Mouse (Mus musculus) mouse embryonic stem cell (cell line): Measurements from ENCODE around the gene Gmds.

ENCODE experiments used
- in situ Hi-C, 2 experiments: fragments of 300-500 bp; cut with MboI; formaldehyde crosslinking; loops; 1 replicate in 1 of 2; 3 replicates in 1 of 2; pipeline ENCODE4 v1.14.3; 2019 to 2020; ENCODE audit warnings: low sequenced_read_pairs in 2 of 2, low pct_unique_long_range_greater_than_20kb in 1 of 2, mixed read lengths in 1 of 2; ENCODE audit not compliant: unreplicated experiment in 1 of 2

Gene Gmds

GRCm38 (mm10) chr13:31863461-31863860, 475.1 kb downstream of the Gmds start:
- in situ Hi-C loops, result no loop called here

DNA sequence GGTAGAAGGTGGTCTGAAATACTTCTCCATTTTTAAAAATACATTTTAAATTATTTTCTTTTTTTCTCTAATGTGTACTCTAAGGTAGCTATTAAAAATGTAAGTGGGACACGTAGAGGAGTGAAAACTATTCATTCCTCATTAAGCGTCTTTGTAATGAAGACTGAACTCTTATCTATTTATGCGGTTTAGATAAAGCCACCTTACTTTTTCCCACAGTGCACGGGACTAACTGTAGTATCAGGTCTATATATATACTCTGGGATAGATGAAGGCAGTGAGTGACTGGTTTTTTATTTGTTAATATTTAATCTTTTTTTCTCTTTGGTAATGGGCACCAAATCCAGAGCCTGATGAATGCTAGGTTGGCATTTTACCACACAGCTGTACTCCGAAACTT, 478.3 kb downstream of the Gmds start:
- in situ Hi-C loops, result no loop called here

DNA sequence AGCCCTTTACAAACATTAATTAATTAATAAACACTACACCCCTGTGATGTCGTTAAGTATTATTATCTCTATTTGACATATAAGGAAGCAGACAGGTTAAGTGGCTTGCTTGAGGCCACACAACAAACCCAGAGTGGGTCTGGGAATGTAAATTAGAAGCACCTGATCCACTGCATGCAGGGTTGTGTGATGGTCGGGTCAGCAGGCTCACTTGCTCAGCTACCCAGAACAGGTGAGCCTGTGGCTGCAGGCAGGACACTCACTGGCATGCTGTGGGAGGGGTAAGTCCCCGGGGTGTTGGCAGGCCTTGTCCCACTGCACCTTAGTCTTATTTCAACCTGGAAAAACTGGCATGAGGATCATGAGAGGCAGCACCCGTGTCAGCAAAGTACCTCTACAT, 484.5 kb downstream of the Gmds start:
- in situ Hi-C loops, result no loop called here

DNA sequence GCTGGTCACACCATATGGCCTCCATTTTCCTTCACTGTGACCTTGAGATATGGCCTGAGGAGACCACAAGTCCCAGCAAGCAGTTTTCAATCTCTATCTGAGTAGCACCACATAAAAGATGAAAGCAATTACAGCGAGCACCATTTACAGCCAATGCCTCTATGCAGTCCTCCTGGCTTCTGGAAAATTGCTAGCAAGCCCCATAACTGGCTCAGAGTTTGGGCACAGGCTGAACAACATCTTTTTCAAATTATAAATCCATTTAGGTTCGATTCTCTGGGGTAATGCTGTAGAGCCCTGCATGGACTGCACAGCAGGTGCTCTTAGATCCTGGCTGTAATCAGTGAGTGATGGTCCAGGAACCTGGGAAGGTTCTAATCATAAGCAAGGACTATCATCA, 485.0 kb downstream of the Gmds start:
- in situ Hi-C loops, result no loop called here

- in situ Hi-C loops, result no loop called here
These were observed 489.1 kb downstream of the Gmds start for GRCm38 (mm10) chr13:31849258-31849971.

DNA sequence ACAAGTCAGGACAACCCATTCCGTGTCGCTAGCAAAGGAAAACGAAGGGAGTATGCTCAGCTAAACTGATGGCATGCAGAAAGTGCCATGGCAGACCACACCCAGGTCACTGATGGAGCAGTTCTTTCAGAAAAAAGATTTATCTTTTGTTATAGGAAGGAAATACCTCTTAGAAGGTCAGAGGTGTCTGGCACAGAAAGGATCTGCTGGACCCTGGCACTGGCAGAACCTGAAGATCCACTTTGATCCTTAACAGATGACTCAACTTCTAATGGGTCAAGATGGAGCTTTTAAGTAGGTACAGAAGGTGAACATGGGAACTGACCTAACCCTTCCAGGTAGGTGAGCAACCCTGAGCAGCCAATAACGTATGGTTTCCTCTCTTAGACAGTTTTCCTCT, 502.7 kb downstream of the Gmds start:
- in situ Hi-C loops, result no loop called here

GRCm38 (mm10) chr13:31830332-31830731, 508.2 kb downstream of the Gmds start:
- in situ Hi-C loops, result no loop called here

DNA sequence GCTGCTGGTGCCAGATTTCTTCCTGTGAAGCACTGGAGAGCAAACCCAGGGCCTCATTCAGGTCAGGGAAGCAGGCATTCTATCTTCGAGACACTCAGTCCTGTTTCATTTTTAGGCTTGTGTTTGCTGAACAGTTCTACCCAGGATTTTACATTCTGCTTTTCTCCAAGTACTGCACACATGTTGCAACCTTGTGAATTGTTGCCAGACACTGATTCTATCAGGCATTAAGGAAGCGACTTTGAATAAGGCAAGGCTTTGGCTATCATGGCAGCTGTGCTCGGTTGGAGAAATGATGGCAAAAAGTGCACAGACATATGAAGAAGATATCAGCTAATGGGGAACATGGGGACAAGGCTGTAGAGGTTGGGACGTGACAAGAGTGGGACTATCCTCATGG, 510.1 kb downstream of the Gmds start:
- in situ Hi-C loops, result no loop called here

DNA sequence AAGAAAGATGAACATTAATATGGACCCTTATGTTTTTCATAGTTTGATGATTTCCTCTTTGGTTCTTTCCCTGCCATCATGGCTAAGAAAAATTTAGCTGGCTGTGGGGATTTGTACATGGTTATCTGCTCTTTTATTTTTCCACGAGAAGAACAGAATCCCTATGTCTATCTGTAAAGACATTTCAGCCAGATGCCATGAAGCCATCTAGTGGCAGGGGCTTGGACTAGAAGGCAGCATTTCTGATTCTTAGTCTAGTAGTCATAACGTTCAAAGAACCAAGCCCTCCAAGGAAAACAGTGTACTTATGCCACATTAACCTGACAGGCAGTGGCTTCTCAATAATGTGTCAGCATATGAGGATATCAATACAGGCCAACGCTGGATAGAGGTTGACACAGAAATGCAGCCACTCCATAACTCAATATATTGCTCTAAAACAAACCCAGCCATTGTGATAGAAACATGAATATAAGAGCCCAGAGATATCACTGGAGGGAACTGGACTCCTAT, 510.7 kb downstream of the Gmds start:
- in situ Hi-C loops, result no loop called here

- in situ Hi-C loops, result no loop called here
These were observed 511.4 kb downstream of the Gmds start for GRCm38 (mm10) chr13:31827160-31827559.

DNA sequence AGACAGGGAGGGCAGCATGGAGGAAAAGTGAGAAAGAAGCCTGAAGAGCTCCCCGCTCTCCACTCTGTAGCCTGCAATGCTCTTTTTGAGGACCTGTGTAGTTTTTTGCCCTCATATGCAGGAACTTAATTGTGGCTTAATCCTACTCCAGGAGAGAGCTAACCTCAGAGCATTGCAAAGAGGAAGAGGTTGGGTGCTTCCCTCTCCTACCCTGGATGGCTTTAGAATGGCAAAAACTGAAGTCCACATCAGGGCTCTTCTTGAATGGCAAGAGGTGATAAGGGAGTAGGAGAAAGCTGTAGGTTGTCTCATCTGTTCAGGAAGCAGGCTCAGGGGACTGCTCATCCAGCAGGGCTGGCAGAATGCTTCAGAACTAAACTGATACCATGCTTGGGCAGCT, 513.4 kb downstream of the Gmds start:
- in situ Hi-C loops, result no loop called here

DNA sequence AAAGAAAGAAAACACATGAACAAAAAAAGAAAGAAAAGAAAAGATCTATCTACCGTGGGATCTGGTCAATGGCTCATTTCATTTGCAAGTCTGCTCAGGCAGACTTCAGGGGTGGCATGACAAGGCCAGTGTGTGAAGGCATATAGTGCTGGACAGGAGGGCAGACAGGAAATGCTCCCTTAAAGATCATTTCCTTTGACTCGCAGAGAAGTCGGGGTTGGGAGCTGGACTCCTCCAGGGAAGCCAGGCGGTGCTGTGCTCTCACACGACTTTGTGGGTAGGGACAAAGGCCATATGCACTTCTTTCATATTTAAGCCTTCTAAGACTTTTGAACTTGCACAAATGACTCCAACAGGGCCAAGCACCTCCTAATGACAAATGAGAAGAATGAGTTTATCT, 515.2 kb downstream of the Gmds start:
- in situ Hi-C loops, result loop anchor here in 1 of 2 experiments (25.0 kb wide), 1 partner anchor 589 kb away; no protein-coding TSS in a partner anchor

GRCm38 (mm10) chr13:31821050-31821449, 517.5 kb downstream of the Gmds start:
- in situ Hi-C loops, result loop anchor here in 1 of 2 experiments (25.0 kb wide), 1 partner anchor 591 kb away; no protein-coding TSS in a partner anchor

- in situ Hi-C loops, result loop anchor here in 1 of 2 experiments (25.0 kb wide), 1 partner anchor 592 kb away; no protein-coding TSS in a partner anchor
These were observed 517.9 kb downstream of the Gmds start for GRCm38 (mm10) chr13:31820587-31821017.

- in situ Hi-C loops, result loop anchor here in 1 of 2 experiments (25.0 kb wide), 1 partner anchor 592 kb away; no protein-coding TSS in a partner anchor
These were observed 518.7 kb downstream of the Gmds start for GRCm38 (mm10) chr13:31819664-31820405.

- in situ Hi-C loops, result loop anchor here in 1 of 2 experiments (25.0 kb wide), 1 partner anchor 594 kb away; no protein-coding TSS in a partner anchor
These were observed 520.2 kb downstream of the Gmds start for GRCm38 (mm10) chr13:31818337-31818736.

GRCm38 (mm10) chr13:31815383-31816003, 523.0 kb downstream of the Gmds start:
- in situ Hi-C loops, result loop anchor here in 1 of 2 experiments (25.0 kb wide), 1 partner anchor 597 kb away; no protein-coding TSS in a partner anchor

DNA sequence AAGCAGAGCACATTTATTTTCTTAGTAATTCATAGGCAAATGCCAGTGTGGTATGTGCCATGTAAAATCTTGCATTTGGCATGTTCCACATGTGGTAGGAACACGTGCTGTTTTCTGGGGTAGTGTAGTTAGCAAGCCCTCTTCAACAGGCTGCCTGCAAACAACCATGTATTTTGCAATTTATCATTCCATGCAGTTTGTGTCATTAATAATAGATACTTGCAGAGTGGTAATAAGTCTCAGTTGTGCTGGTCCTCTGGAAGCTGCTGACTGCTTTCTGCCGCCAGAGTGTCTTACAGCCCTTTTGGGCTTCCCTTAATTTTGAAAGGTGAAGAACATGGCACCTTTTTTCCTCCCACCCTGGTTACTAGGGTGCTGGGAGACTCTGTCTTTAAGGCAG, 525.8 kb downstream of the Gmds start:
- in situ Hi-C loops, result loop anchor here in 1 of 2 experiments (25.0 kb wide), 1 partner anchor 600 kb away; no protein-coding TSS in a partner anchor
